Mouse (Mus musculus) hindbrain, embryonic 11.5 days (tissue): ENCODE data around the gene Acss2. TPM values are rescaled to one million over a fixed set of nuclear protein-coding genes. Genes with fewer than 3 reads are reported as not detected.
A peak's percentile ranks its signal among the peaks of the same experiment; 100 is the strongest.
"Not testable (repeated sequence)": the region's sequence is repeated elsewhere in the genome, so short reads cannot be mapped to it uniquely, and the experiment has no call there.

Source experiments
- ATAC-seq: fragments of 200-750 bp; cut with Nextera tagmentation; 2 replicates; pipeline ENCODE4 v1.8.0; 2017; ENCODE audit warnings: mild to moderate bottlenecking, moderate TSS enrichment, moderate library complexity; ENCODE audit not compliant: low FRiP score
- DNase-seq: peaks from one replicate; pipeline ENCODE4 v3.0.0-alpha.2; 2015; ENCODE audit warnings: low spot score
- H3K27ac ChIP-seq: fragments of 300-500 bp; sonication (generic); 2 replicates; pipeline ENCODE4 v1.5.1; 2014; ENCODE audit warnings: mild to moderate bottlenecking, low read depth, low read length
- H3K27me3 ChIP-seq: fragments of 300-500 bp; sonication (generic); 2 replicates; pipeline ENCODE4 v1.6.1; 2014; ENCODE audit warnings: mild to moderate bottlenecking, low read length, moderate library complexity, mixed read lengths; ENCODE audit not compliant: control insufficient read depth, insufficient read depth
- H3K36me3 ChIP-seq: fragments of 300-500 bp; sonication (generic); 2 replicates; pipeline ENCODE4 v1.6.1; 2014; ENCODE audit warnings: mild to moderate bottlenecking, low read length, moderate library complexity, mixed read lengths; ENCODE audit not compliant: control insufficient read depth, insufficient read depth
- H3K4me1 ChIP-seq: fragments of 300-500 bp; sonication (generic); replicated peaks from 2 replicates; pipeline ENCODE4 v1.6.1; 2014; ENCODE audit warnings: low read length, mixed read lengths; ENCODE audit not compliant: control insufficient read depth, insufficient read depth
- H3K4me2 ChIP-seq: fragments of 300-500 bp; sonication (generic); replicated peaks from 2 replicates; pipeline ENCODE4 v1.6.1; 2014; ENCODE audit warnings: mild to moderate bottlenecking, low read depth, low read length
- H3K4me3 ChIP-seq: fragments of 300-500 bp; sonication (generic); 2 replicates; pipeline ENCODE4 v1.5.1; 2014; ENCODE audit warnings: low read depth, low read length
- H3K9ac ChIP-seq: fragments of 300-500 bp; sonication (generic); 2 replicates; pipeline ENCODE4 v1.6.1; 2014; ENCODE audit warnings: low read depth, low read length
- H3K9me3 ChIP-seq: fragments of 300-500 bp; sonication (generic); 2 replicates; pipeline ENCODE4 v1.6.1; 2016; ENCODE audit warnings: low read length; ENCODE audit not compliant: control insufficient read depth
- WGBS: fragments of 180-500 bp; shearing (Covaris S2); extraction: QIAGEN DNeasy Blood & Tissue Kit; methylation state at CpG from one replicate; pipeline ENCODE4 v1.1.7; 2014; 5-methylcytosine and 5-hydroxymethylcytosine counted together
- polyA plus RNA-seq: library from polyadenylated mRNA; unstranded; fragments of >200 nt; fragmentation: Nextera tagmentation; extraction: Ambion mirVana; gene quantifications from 2 replicates; pipeline ENCODE4 v1.2.1, GENCODE M21; 2014

Gene Acss2
- polyA plus RNA-seq, 1 experiment from 2014 or later = 24.1 TPM

DNA sequence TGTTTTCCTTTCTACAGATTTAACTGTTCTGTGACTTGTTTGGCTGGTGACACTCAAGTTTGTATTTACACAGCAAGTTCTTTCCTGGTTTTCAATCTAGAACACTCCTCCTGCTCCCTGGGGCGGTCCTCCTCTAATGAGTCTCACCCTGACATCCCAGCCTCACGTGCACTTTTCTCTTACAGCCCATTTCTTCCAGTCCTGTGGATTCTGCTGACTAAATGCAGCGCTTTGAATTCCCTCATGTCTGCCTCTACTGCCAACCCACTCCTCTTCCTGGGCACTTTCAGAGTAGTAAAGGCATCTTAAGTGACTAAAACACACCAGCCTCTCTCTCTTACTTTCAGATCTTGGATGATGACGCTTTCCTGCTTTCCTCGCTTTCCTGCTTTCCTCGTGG lies 73.9 kb downstream of the Acss2 start:
- Histone ChIP-seq H3K36me3 (no peaks in the 10 kb centered on the region), H3K9me3 (no peaks in the 10 kb centered on the region), H3K27me3 (no peaks in the 10 kb centered on the region), H3K4me2 (peak overlapping the region; percentile 48), H3K4me3 (peak overlapping the region; percentile 37), H3K9ac (peak overlapping the region; percentile 62), H3K4me1 (no peaks in the 10 kb centered on the region), H3K27ac (no peak overlapping the region)
- 10% methylated on average over 6 of the region's 6 CpGs for WGBS
- peak; percentile 26 for DNase-seq
- no peak for ATAC-seq

DNA sequence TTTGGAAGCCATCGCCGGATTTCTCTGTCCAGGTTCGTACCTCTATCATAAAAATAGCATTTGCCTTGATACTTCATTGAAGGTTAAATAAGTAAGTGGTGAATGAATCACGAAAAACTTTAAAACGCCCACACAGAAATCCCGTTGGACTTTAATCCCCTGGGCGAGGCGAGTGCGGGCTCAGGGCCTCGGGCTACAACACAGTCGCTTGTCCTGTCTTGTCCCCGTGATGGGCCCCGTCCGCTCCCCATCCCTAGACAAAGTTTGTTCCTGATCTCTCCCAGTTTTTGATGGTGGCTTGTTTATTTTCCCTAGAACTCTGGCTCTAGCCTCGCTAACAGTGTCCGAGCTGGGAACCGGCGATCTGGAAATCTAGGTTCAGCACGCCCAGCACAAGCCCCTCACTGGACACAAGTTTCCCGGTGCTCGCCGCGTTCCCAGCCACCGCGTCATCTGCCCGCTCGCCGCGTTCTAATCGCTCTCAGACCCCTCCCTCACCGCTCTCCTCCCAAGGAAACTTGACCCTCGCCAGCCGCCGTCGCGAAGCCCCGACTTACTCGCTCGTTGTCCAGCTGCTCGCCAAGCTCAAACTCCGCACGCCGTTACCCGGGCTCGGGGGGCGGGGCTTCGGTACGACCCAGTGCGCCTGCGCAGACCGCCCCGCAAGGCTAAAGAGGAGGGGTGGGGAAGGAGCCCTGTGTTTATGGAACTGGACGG lies 74.5 kb downstream of the Acss2 start, which contains the start of gene Gss:
TSS of gene Gss (minus strand) at position 674 of the 717 bp plus-strand sequence.
- WGBS = under 1% methylated on average over 52 of the region's 53 CpGs
- H3K27me3 ChIP-seq = no peaks in the 10 kb centered on the region
- peak; percentile 99 for DNase-seq
- peak within 1 kb of the TSS; percentile 4; the same call in 1 of the 2 replicates for H3K27ac ChIP-seq
- peak within 1 kb of the TSS; percentile 37 for H3K4me3 ChIP-seq
- no peaks in the 10 kb centered on the region for H3K36me3 ChIP-seq
- ATAC-seq = peak; percentile 91
- peak within 1 kb of the TSS; percentile 48 for H3K4me2 ChIP-seq
- H3K9me3 ChIP-seq = no peaks in the 10 kb centered on the region
- H3K4me1 ChIP-seq = no peaks in the 10 kb centered on the region
- H3K9ac ChIP-seq = peak within 1 kb of the TSS; percentile 62

DNA sequence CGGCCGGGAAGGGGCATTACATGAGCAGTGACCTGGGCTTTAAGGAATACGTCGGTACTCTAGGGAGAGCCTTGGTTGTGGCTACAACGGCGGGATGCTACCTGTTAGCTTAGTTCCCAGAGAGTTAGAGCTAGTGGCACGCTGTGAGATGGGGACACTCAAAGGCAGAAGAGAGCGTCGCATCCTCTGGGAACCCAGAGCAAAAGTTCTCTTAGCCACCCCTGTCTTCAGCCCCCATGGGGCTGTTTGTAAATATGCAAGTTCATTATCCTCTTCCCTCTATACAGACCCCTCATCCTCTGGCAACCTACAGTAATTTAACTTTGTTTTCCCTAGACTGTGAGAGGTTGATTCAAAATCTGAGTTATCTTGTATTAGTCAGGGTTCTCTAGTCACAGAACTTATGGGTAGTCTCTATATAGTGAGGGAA lies 75.1 kb downstream of the Acss2 start:
- ATAC-seq = no peak
- no peak overlapping the region for H3K27ac ChIP-seq

DNA sequence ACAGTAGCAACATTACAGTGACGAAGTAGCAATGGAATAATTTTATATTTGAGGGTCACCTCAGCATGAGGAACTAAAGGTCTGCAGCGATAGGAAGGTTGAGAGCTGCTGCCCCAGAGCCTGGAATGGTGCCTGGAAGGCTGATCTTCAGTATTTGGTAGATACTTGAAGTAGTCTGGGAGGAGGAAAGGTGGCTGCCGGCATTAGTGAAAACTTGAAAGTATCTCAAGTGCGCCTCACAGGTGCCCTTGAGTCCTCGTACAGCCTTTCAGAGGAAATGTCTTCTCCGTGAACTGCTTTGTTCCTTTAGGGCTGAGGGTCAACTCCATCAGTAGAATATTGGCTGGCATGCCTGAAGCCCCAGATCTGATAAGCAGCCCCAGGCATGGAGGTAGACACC lies 77.8 kb downstream of the Acss2 start:
- DNase-seq (no peak), ATAC-seq (no peak)
- Histone ChIP-seq H3K4me3 (no peak overlapping the region), H3K9me3 (no peaks in the 10 kb centered on the region), H3K4me2 (no peak overlapping the region), H3K36me3 (no peaks in the 10 kb centered on the region), H3K9ac (no peak overlapping the region), H3K27ac (no peak overlapping the region), H3K27me3 (no peaks in the 10 kb centered on the region), H3K4me1 (no peaks in the 10 kb centered on the region)
- 82% methylated on average over 6 of the region's 6 CpGs for WGBS

More for the DNA sequence above, 75.1 kb downstream of the Acss2 start:
- Histone ChIP-seq H3K4me1 (no peaks in the 10 kb centered on the region), H3K36me3 (no peaks in the 10 kb centered on the region), H3K27me3 (no peaks in the 10 kb centered on the region), H3K9ac (peak overlapping the region; percentile 61), H3K9me3 (no peaks in the 10 kb centered on the region), H3K4me2 (peak overlapping the region; percentile 48), H3K4me3 (peak overlapping the region; percentile 37)
- under 1% methylated on average over 9 of the region's 9 CpGs for WGBS
- DNase-seq = no peak

DNA sequence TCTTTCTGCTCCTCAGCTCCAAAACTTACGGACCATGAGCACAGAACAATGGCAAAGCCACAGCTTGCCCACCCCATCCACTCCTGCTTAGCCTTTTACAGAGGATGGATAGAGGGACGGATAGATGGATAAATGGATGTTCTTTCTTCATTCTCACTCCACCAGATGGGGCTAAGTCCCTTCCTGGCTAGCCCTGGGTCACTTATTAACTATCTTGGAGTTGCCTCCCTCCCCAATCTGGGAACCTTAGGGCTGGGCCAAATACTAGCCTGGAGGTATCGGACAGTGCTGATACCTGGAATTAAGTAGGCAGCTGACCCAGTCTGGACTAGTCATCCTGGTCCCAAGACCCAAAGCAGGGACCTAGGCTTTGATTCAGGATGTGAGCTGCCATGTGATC lies 86.0 kb downstream of the Acss2 start:
- H3K4me1 ChIP-seq = no peaks in the 10 kb centered on the region
- 51% methylated on average over 3 of the region's 3 CpGs for WGBS
- no peak for DNase-seq
- no peak overlapping the region for H3K27ac ChIP-seq
- H3K36me3 ChIP-seq = no peaks in the 10 kb centered on the region
- no peak overlapping the region for H3K4me2 ChIP-seq
- no peaks in the 10 kb centered on the region for H3K27me3 ChIP-seq
- no peak overlapping the region for H3K9ac ChIP-seq
- no peak overlapping the region for H3K4me3 ChIP-seq
- no peak for ATAC-seq
- H3K9me3 ChIP-seq = no peaks in the 10 kb centered on the region

DNA sequence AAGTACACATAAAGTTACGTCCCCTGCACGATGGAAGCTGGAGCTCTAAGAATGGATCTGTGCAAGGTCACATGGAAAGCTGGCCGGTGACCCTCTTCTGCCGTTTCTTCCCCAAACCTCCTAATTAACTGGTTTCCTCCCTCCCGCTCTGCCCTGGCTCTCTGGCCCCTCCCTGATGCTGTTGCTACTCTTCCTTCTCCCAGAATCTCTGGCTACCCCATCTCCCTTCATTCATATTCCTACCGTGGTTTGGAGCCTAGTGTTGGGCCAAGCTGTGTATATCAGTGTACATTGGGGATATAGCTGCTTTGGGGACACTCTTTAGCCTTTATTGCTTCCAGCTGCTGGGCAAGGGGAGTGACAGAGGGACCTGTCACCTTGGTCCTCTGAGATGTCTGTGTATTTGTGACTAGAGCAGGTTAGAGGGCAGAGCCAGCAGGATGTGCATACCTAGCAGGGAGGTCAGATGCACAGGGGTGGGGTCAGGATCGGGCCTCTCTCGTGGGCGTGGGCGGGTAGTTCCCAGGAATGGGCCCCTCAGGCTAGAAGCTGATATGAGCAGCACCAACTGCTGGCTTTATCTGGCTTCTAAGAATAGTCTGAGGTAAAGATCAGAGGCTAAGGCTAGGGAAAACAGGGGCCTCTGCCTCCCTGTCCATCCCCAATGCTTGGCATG lies 87.0 kb downstream of the Acss2 start:
- Histone ChIP-seq H3K4me3 (no peak overlapping the region), H3K9me3 (no peaks in the 10 kb centered on the region)
- no peak for ATAC-seq

DNA sequence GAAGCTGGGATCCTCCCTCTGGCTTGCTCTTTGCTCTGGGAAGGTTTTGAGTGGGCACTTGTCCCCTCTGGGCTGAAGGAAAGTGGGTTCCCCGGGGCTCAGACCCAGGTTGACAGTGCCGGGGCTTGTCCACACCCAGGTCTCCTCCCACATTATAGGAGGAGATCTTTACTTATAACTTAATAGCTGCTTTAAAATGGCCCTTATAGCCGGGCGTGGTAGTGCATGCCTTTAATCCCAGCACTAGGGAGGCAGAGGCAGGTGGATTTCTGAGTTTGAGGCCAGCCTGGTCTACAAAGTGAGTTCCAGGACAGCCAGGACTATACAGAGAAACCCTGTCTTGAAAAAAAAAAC lies 87.5 kb downstream of the Acss2 start:
- not testable (repeated sequence) for H3K27me3 ChIP-seq, ATAC-seq, H3K4me1 ChIP-seq, H3K36me3 ChIP-seq, DNase-seq, H3K4me2 ChIP-seq, H3K9me3 ChIP-seq, H3K9ac ChIP-seq, H3K27ac ChIP-seq, H3K4me3 ChIP-seq
- 86% methylated on average over 4 of the region's 4 CpGs for WGBS

More for the DNA sequence above, 87.0 kb downstream of the Acss2 start:
- Histone ChIP-seq H3K9ac (no peak overlapping the region), H3K36me3 (no peaks in the 10 kb centered on the region), H3K4me1 (no peaks in the 10 kb centered on the region), H3K27me3 (no peaks in the 10 kb centered on the region), H3K27ac (no peak overlapping the region), H3K4me2 (no peak overlapping the region)
- WGBS = 67% methylated on average over 10 of the region's 10 CpGs
- DNase-seq = no peak

DNA sequence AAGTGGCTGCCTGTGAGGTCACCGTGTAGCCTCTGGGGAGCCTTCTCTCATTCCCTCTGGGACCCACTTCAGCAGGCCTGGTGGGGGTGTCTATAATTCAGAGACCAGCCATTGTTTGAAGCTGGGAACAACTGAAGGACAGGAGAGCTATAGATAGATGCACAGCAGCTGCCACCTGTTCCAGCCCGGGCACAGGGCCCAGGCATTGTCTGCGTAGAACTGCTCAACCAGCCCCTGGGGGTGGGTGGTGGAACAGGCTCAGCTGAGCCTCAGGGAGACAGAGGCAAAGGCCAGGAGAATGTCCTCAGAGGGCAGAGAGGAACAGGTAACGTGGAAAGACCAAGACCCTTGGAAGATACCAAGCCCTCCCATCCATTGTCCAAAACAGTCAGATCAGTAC lies 88.6 kb downstream of the Acss2 start:
- DNase-seq (no peak), ATAC-seq (no peak)
- H3K36me3 ChIP-seq = no peaks in the 10 kb centered on the region
- no peak overlapping the region for H3K4me2 ChIP-seq
- no peak overlapping the region for H3K9ac ChIP-seq
- no peaks in the 10 kb centered on the region for H3K4me1 ChIP-seq
- H3K9me3 ChIP-seq = no peaks in the 10 kb centered on the region
- H3K27ac ChIP-seq = no peak overlapping the region
- no peaks in the 10 kb centered on the region for H3K27me3 ChIP-seq
- H3K4me3 ChIP-seq = no peak overlapping the region
- whole genome bisulfite sequencing = 84% methylated on average over 4 of the region's 4 CpGs

DNA sequence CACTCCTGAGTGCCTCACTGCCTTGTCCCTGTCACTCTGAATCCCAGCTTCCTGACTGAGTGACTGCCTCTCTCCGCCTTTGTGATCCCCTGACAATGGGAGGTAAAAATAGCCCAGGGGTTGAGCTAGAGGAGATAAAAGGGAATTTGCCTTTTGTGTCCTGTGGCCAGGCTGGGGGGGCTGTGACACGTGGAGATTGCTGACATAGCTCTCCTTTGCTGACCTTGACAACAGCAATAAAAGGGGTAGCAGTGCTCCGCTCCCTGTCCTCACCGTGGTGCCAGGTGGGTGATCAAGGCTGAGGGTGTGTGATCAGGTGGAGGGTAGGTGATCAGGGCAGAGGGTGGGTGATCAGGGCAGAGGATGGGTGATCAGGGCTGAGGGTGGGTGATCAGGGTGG lies 93.2 kb downstream of the Acss2 start, which contains the start of gene Myh7b:
TSS of gene Myh7b (plus strand) at position 235 of the 400 bp plus-strand sequence.
- no peaks in the 10 kb centered on the region for H3K27me3 ChIP-seq
- ATAC-seq (no peak), DNase-seq (no peak)
- no peak within 1 kb of the TSS for H3K4me2 ChIP-seq
- no peaks in the 10 kb centered on the region for H3K9me3 ChIP-seq
- H3K4me1 ChIP-seq = no peaks in the 10 kb centered on the region
- H3K27ac ChIP-seq = no peak within 1 kb of the TSS
- no peak within 1 kb of the TSS for H3K4me3 ChIP-seq
- 33% methylated on average over 4 of the region's 4 CpGs for WGBS
- H3K36me3 ChIP-seq = no peaks in the 10 kb centered on the region
- no peak within 1 kb of the TSS for H3K9ac ChIP-seq
